Mouse (Mus musculus): ENCODE measurements around the gene Tyro3.

DNA sequence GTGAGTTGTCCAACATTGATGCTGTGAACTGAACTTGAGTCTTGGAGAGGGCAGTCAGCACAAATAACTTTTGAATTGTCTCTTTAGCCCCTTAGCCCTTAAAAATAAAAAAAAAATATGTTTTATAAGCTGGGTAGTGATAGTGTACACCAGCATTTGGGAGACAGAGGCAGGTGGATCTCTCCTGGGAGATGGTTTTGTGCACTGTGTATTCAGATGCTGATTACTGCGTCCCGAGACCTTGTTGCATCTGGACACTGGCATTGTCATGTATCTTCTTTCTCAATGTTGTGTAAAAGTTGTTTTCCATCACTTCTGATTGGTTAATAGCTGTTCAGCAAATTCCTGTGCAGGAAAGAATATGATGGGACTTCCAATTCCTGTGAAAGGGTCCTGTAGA, 59.8 kb downstream of the Tyro3 start:
- TF ChIP-seq POLR2A (IDR thresholded peaks at IDR 0.05; ENCODE audit: insufficient read depth, low read length) = no peak
- TF ChIP-seq CTCF (IDR thresholded peaks at IDR 0.05; ENCODE audit: low read depth, low read length) = no peak
